Mouse (Mus musculus): ENCODE measurements around the gene Pgls. TPM values are rescaled to one million over a fixed set of nuclear protein-coding genes. Genes with fewer than 3 reads are reported as not detected.
A peak's percentile ranks its signal among the peaks of the same experiment; 100 is the strongest.

Pgls gene
- polyA plus RNA-seq, 1 experiment from 2014 or later, result 201 TPM

DNA sequence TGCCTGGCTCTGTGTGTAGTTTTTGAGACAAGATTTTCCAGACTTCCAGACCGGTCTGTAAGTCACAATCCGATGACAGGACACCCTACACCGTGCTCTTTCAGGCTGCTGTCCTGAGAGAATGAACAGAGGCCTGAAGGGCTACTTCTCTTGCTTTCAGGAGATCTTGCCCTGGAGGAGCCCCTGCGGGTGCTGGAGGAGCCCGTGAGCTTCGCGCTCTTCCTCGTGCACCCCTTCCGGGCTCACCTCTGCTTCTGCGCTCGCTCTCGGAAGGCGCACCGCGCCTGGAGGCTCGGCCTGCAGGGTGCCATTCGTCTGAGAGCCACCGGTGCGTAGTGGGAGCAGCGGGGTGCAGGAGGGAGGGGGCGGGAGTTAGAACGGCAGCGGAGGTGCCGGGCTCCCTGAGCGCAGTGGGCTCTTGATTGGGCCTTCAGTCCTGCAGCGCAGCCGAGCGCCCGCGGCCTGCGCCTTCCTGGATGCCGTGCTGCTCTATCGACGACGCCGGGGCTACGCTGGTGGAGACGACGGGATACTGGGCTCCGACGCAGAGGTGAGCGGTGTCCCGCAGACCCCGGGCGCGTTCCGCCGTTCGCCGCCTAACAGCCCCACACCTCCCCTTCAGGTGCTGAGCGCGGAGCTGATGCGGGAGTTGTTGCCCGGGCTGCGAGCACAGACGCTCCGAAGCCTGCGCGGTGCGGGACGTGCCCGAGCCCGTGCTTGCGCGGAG lies 10.1 kb downstream of the Pgls start:
- peaks cover 35% of the 10 kb centered on the region for H3K27me3 ChIP-seq (ENCODE audit: control insufficient read depth, insufficient read depth, low read length)
- H3K4me1 ChIP-seq (ENCODE audit: control insufficient read depth in 2 of 2, insufficient read depth in 2 of 2, low read length in 2 of 2), result peaks cover 9 to 12% of the 10 kb centered on the region in 2 experiments; a peak in 3 of 4 replicates
- no peaks in the 10 kb centered on the region for H3K36me3 ChIP-seq (ENCODE audit: control insufficient read depth, insufficient read depth, low read length)
- ATAC-seq (ENCODE audit: insufficient number of reproducible peaks, insufficient read depth, low FRiP score, low read depth), result peak; percentile 8; the same call in 1 of the 2 replicates
- H3K9me3 ChIP-seq (ENCODE audit: control insufficient read depth, low read length), result no peaks in the 10 kb centered on the region
- 3% methylated on average over 64 of the region's 65 CpGs for WGBS
- H3K27ac ChIP-seq (replicated peaks in 1 of 2; ENCODE audit: control insufficient read depth in 1 of 2, insufficient read depth in 1 of 2, low read depth in 2 of 2, low read length in 2 of 2), result no peak overlapping the region
- 0 out of 2 replicates have a peak overlapping the region, but pooled peaks have one; percentile 1 for H3K9ac ChIP-seq (ENCODE audit: low read length)
- peak overlapping the region; percentile 65 for H3K4me2 ChIP-seq (ENCODE audit: low read length)
- H3K4me3 ChIP-seq (ENCODE audit: control insufficient read depth in 1 of 2, insufficient read depth in 1 of 2, low read depth in 1 of 2, low read length in 2 of 2), result peak overlapping the region; percentile 16 to 33

DNA sequence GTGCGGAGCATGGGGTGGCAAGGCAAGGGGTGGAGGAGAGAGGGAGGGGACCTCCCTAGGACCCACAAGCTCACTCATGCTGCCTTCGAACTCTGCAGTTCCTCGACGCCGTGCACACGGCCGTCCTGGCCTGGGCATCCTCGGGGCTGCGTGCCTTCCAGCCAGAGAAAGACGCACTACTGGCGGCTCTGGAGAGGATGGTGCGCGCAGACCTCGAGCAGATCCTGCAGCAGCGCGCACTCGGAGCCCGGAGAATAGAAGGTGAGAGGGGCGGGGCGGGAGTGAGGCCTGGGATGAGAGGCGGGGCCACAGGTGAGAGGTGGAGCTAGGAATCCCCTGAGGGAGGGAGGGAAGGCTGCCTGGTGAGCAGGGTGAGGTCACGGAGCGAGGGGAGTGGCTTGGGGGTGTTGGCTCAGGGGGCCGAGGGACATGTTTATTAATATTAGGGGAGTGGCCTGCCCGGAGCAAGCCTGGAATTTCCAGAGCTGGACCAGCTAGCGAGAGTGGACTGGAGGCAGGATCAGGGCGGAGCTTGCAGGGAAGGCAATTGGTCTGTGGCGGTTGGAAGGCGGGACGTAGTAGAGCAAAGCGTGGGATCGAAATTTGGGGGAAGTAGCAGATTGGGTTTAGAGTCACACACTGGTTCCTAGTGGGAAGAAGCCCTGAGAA lies 10.8 kb downstream of the Pgls start:
- H3K4me3 ChIP-seq (ENCODE audit: control insufficient read depth in 1 of 2, insufficient read depth in 1 of 2, low read depth in 1 of 2, low read length in 2 of 2), result peak overlapping the region; percentile 16 to 33
- ATAC-seq (ENCODE audit: insufficient number of reproducible peaks, insufficient read depth, low FRiP score, low read depth), result peak; percentile 66
- H3K9ac ChIP-seq (ENCODE audit: low read length), result 0 out of 2 replicates have a peak overlapping the region, but pooled peaks have one; percentile 1
- peaks cover 35% of the 10 kb centered on the region for H3K27me3 ChIP-seq (ENCODE audit: control insufficient read depth, insufficient read depth, low read length)
- H3K4me1 ChIP-seq (ENCODE audit: control insufficient read depth in 2 of 2, insufficient read depth in 2 of 2, low read length in 2 of 2), result peaks cover 9 to 12% of the 10 kb centered on the region in 2 experiments; a peak in 3 of 4 replicates
- H3K4me2 ChIP-seq (ENCODE audit: low read length), result peak overlapping the region; percentile 65
- H3K9me3 ChIP-seq (ENCODE audit: control insufficient read depth, low read length), result no peaks in the 10 kb centered on the region
- no peaks in the 10 kb centered on the region for H3K36me3 ChIP-seq (ENCODE audit: control insufficient read depth, insufficient read depth, low read length)
- WGBS, result under 1% methylated on average over 32 of the region's 32 CpGs
- H3K27ac ChIP-seq (replicated peaks in 1 of 2; ENCODE audit: control insufficient read depth in 1 of 2, insufficient read depth in 1 of 2, low read depth in 2 of 2, low read length in 2 of 2), result no peak overlapping the region

DNA sequence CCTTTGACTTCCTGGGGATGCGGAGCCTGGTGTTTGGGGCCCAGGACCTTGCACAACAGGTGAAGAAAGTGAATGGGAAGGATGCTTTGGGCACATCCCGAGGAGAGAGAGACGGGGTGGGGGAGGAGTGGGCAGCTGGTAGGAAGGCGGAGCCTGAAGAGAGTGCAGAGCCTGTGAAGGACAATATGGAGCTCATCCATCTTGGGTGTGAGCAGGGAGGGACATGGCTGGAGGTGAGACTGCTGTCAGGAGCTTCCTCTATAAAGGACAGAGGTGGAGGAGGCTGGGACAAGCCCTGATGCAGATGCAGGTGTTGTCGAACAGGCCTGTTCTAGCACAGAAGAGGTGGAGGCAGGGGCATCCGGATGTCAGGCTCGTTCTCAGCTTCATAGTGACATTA lies 12.0 kb downstream of the Pgls start:
- H3K4me2 ChIP-seq (ENCODE audit: low read length), result no peak overlapping the region
- no peak for ATAC-seq (ENCODE audit: insufficient number of reproducible peaks, insufficient read depth, low FRiP score, low read depth)
- peaks cover 9 to 12% of the 10 kb centered on the region in 2 experiments; a peak in 3 of 4 replicates for H3K4me1 ChIP-seq (ENCODE audit: control insufficient read depth in 2 of 2, insufficient read depth in 2 of 2, low read length in 2 of 2)
- H3K9ac ChIP-seq (ENCODE audit: low read length), result no peak overlapping the region
- no peak overlapping the region for H3K4me3 ChIP-seq (ENCODE audit: control insufficient read depth in 1 of 2, insufficient read depth in 1 of 2, low read depth in 1 of 2, low read length in 2 of 2)
- H3K36me3 ChIP-seq (ENCODE audit: control insufficient read depth, insufficient read depth, low read length), result no peaks in the 10 kb centered on the region
- H3K27me3 ChIP-seq (ENCODE audit: control insufficient read depth, insufficient read depth, low read length), result peaks cover 35% of the 10 kb centered on the region
- H3K9me3 ChIP-seq (ENCODE audit: control insufficient read depth, low read length), result no peaks in the 10 kb centered on the region
- WGBS, result 67% methylated on average over 7 of the region's 7 CpGs
- H3K27ac ChIP-seq (replicated peaks in 1 of 2; ENCODE audit: control insufficient read depth in 1 of 2, insufficient read depth in 1 of 2, low read depth in 2 of 2, low read length in 2 of 2), result no peak overlapping the region

DNA sequence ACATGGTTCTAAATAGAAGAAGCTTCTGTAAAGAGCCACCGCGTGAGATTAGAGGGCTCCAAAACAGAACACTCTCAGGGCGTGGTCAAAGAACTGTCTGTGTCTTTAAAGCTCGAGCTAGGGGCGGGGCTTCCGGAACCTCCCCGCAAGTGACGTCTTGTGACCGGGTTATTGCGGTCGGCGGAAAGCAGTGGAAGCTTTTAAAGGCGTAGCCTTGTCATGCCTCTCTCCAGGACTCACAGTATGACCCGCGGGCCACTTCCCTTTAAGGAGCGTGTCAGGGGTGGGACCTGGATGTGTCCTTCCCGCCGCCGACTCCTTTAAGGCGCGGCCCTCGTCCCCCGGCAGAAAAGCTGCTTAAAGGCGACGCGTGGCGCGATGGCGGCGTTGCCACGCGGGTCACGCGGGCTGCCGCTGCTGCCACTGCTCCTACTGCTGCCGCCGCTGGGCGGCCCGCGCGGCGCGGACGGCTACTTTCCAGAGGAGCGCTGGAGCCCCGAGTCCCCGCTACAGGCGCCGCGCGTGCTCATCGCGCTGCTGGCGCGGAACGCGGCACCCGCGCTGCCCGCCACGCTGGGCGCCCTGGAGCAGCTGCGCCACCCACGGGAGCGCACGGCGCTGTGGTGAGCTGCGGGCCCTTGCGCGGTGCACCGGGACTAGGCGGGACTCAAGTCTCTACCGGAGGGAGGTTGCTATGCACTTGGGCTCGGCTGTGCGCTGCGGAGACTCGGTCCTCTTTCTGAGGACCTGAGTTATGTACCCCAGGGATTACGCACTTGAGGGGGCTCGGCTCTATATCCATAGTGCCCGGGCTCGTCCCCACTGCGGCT lies 19.1 kb downstream of the Pgls start, which contains the start of gene Colgalt1:
Gene Colgalt1, plus strand, starts transcription at position 177 of the 830 bp plus-strand sequence.
- WGBS, result under 1% methylated on average over 79 of the region's 82 CpGs
- peak within 1 kb of the TSS; percentile 65 to 71 for H3K27ac ChIP-seq (replicated peaks in 1 of 2; ENCODE audit: control insufficient read depth in 1 of 2, insufficient read depth in 1 of 2, low read depth in 2 of 2, low read length in 2 of 2)
- peak within 1 kb of the TSS; percentile 77 to 79 for H3K4me3 ChIP-seq (ENCODE audit: control insufficient read depth in 1 of 2, insufficient read depth in 1 of 2, low read depth in 1 of 2, low read length in 2 of 2)
- H3K4me1 ChIP-seq (ENCODE audit: control insufficient read depth in 2 of 2, insufficient read depth in 2 of 2, low read length in 2 of 2), result peaks cover 8 to 10% of the 10 kb centered on the region in 2 experiments
- ATAC-seq (ENCODE audit: insufficient number of reproducible peaks, insufficient read depth, low FRiP score, low read depth), result peak; percentile 99
- peaks cover 33% of the 10 kb centered on the region for H3K36me3 ChIP-seq (ENCODE audit: control insufficient read depth, insufficient read depth, low read length)
- peak within 1 kb of the TSS; percentile 70 for H3K4me2 ChIP-seq (ENCODE audit: low read length)
- no peaks in the 10 kb centered on the region for H3K9me3 ChIP-seq (ENCODE audit: control insufficient read depth, low read length)
- no peaks in the 10 kb centered on the region for H3K27me3 ChIP-seq (ENCODE audit: control insufficient read depth, insufficient read depth, low read length)
- H3K9ac ChIP-seq (ENCODE audit: low read length), result peak within 1 kb of the TSS; percentile 86

DNA sequence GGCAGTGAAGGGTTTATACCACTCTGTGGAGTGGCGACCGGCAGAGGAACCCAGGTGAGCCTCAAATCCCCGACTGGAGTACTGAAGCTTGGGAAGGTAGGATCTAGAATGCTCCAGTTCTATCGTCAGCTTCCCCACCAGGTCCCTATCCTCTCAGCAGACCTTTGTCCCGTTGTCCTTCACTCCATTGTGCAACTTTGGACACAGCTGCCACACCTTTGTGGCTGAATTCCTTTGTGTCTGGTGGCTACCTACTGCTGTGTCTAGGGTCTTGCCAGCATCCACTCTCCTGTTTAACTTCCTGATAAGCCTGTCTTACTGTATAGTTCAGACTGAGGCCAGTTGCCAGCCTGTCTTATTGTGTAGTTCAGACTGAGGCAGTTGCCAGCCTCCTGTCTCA lies 20.2 kb downstream of the Pgls start:
- Histone ChIP-seq H3K9ac (ENCODE audit: low read length) (peak overlapping the region; percentile 86), H3K4me2 (ENCODE audit: low read length) (peak overlapping the region; percentile 70), H3K27ac (replicated peaks in 1 of 2; ENCODE audit: control insufficient read depth in 1 of 2, insufficient read depth in 1 of 2, low read depth in 2 of 2, low read length in 2 of 2) (no peak overlapping the region), H3K36me3 (ENCODE audit: control insufficient read depth, insufficient read depth, low read length) (peaks cover 44% of the 10 kb centered on the region), H3K4me1 (ENCODE audit: control insufficient read depth in 2 of 2, insufficient read depth in 2 of 2, low read length in 2 of 2) (peaks cover 8 to 10% of the 10 kb centered on the region in 2 experiments), H3K27me3 (ENCODE audit: control insufficient read depth, insufficient read depth, low read length) (no peaks in the 10 kb centered on the region), H3K9me3 (ENCODE audit: control insufficient read depth, low read length) (no peaks in the 10 kb centered on the region), H3K4me3 (ENCODE audit: control insufficient read depth in 1 of 2, insufficient read depth in 1 of 2, low read depth in 1 of 2, low read length in 2 of 2) (peak overlapping the region; percentile 77 to 79)
- no peak for ATAC-seq (ENCODE audit: insufficient number of reproducible peaks, insufficient read depth, low FRiP score, low read depth)
- 35% methylated on average over 5 of the region's 5 CpGs for WGBS

DNA sequence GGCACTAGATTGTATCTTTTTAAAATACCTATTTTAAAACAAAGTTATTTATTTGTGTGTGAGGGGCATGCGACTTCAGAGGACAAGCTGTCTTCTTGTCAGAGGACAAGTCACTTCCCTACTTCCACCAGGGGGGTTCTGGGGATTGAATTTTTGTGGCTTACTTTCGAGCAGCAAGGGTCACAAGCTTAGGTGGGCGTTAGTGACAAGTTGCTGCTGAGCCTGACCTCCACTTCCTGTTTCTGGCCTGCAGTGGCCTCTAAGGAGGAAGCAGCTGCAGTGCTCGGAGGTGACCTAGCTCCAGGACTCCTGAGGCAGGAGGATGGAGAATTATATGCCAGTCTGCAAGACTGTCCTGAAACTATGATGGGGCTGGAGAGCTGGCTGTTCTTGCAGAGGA lies 21.4 kb downstream of the Pgls start:
- H3K36me3 ChIP-seq (ENCODE audit: control insufficient read depth, insufficient read depth, low read length), result peaks cover 57% of the 10 kb centered on the region

DNA sequence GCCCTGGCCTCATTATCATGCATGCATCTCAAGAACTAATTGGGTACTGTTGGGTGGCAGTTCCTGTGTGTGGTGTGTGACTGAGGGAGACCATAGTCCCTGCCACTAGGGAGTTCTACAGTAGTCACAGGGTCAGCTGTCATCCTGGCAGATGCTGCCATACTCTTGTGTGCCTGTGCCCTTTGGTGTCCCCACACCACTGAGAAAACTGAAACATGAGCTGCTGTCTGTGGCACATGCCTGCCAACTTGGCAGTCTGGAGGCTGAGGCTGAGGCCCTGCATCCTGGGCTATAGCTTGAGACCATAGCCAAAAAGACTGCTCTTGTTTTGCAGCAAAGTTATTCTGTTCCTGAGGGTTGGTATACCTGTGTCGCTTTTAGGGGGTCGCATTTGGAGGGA lies 27.8 kb downstream of the Pgls start:
- ATAC-seq (ENCODE audit: insufficient number of reproducible peaks, insufficient read depth, low FRiP score, low read depth), result no peak
- H3K9me3 ChIP-seq (ENCODE audit: control insufficient read depth, low read length), result peaks cover 28% of the 10 kb centered on the region
- H3K4me3 ChIP-seq (ENCODE audit: control insufficient read depth in 1 of 2, insufficient read depth in 1 of 2, low read depth in 1 of 2, low read length in 2 of 2), result no peak overlapping the region
- H3K4me2 ChIP-seq (ENCODE audit: low read length), result no peak overlapping the region
- 95% methylated on average over 2 of the region's 2 CpGs for WGBS
- no peaks in the 10 kb centered on the region for H3K27me3 ChIP-seq (ENCODE audit: control insufficient read depth, insufficient read depth, low read length)
- no peaks in the 10 kb centered on the region for H3K4me1 ChIP-seq (ENCODE audit: control insufficient read depth in 2 of 2, insufficient read depth in 2 of 2, low read length in 2 of 2)
- no peak overlapping the region for H3K27ac ChIP-seq (replicated peaks in 1 of 2; ENCODE audit: control insufficient read depth in 1 of 2, insufficient read depth in 1 of 2, low read depth in 2 of 2, low read length in 2 of 2)
- H3K9ac ChIP-seq (ENCODE audit: low read length), result no peak overlapping the region
- peaks cover 98% of the 10 kb centered on the region for H3K36me3 ChIP-seq (ENCODE audit: control insufficient read depth, insufficient read depth, low read length)

More for the DNA sequence above, 21.4 kb downstream of the Pgls start:
- Histone ChIP-seq H3K27ac (replicated peaks in 1 of 2; ENCODE audit: control insufficient read depth in 1 of 2, insufficient read depth in 1 of 2, low read depth in 2 of 2, low read length in 2 of 2) (no peak overlapping the region), H3K4me3 (ENCODE audit: control insufficient read depth in 1 of 2, insufficient read depth in 1 of 2, low read depth in 1 of 2, low read length in 2 of 2) (no peak overlapping the region), H3K27me3 (ENCODE audit: control insufficient read depth, insufficient read depth, low read length) (no peaks in the 10 kb centered on the region), H3K4me1 (ENCODE audit: control insufficient read depth in 2 of 2, insufficient read depth in 2 of 2, low read length in 2 of 2) (peaks cover 8 to 10% of the 10 kb centered on the region in 2 experiments), H3K9me3 (ENCODE audit: control insufficient read depth, low read length) (no peaks in the 10 kb centered on the region), H3K4me2 (ENCODE audit: low read length) (no peak overlapping the region), H3K9ac (ENCODE audit: low read length) (no peak overlapping the region)
- WGBS, result 54% methylated on average over 4 of the region's 4 CpGs
- ATAC-seq (ENCODE audit: insufficient number of reproducible peaks, insufficient read depth, low FRiP score, low read depth), result no peak
